Mouse (Mus musculus) embryonic facial prominence, embryonic 11.5 days (tissue): Measurements from ENCODE around the gene Upk3b. TPM values are rescaled to one million over a fixed set of nuclear protein-coding genes. Genes with fewer than 3 reads are reported as not detected.

Experiments used
- ATAC-seq: fragments of 200-750 bp; cut with Nextera tagmentation; replicated peaks from 2 replicates; pipeline ENCODE4 v1.8.0; 2017; ENCODE audit warnings: low read depth; ENCODE audit not compliant: insufficient number of reproducible peaks, low FRiP score, low TSS enrichment
- DNase-seq: peaks from one replicate; pipeline ENCODE4 v3.0.0-alpha.2; 2015; ENCODE audit warnings: low spot score
- H3K27ac ChIP-seq: fragments of 300-500 bp; sonication (generic); replicated peaks from 2 replicates; pipeline ENCODE4 v1.5.1; 2014; ENCODE audit warnings: mild to moderate bottlenecking, low read depth, low read length, control low read depth
- H3K27me3 ChIP-seq: fragments of 300-500 bp; sonication (generic); 2 replicates; pipeline ENCODE4 v1.6.1; 2014; ENCODE audit warnings: mild to moderate bottlenecking, low read length, moderate library complexity, mixed read lengths; ENCODE audit not compliant: control insufficient read depth, insufficient read depth
- H3K36me3 ChIP-seq: fragments of 300-500 bp; sonication (generic); replicated peaks from 2 replicates; pipeline ENCODE4 v1.6.1; 2014; ENCODE audit warnings: low read depth, mild to moderate bottlenecking, low read length, moderate library complexity, mixed read lengths; ENCODE audit not compliant: control insufficient read depth, insufficient read depth
- H3K4me1 ChIP-seq: fragments of 300-500 bp; sonication (generic); 2 replicates; pipeline ENCODE4 v1.6.1; 2014; ENCODE audit warnings: low read length, mixed read lengths; ENCODE audit not compliant: control insufficient read depth, insufficient read depth
- H3K4me2 ChIP-seq: fragments of 300-500 bp; sonication (generic); 2 replicates; pipeline ENCODE4 v1.6.1; 2014; ENCODE audit warnings: low read depth, mild to moderate bottlenecking, control low read depth, low read length, moderate library complexity
- H3K4me3 ChIP-seq: fragments of 300-500 bp; sonication (generic); 2 replicates; pipeline ENCODE4 v1.5.1; 2014; ENCODE audit warnings: low read depth, low read length, control low read depth
- H3K9ac ChIP-seq: fragments of 300-500 bp; sonication (generic); replicated peaks from 2 replicates; pipeline ENCODE4 v1.6.1; 2014; ENCODE audit warnings: mild to moderate bottlenecking, control low read depth, low read length
- H3K9me3 ChIP-seq: fragments of 300-500 bp; sonication (generic); replicated peaks from 2 replicates; pipeline ENCODE4 v1.6.1; 2016; ENCODE audit warnings: mild to moderate bottlenecking, low read length, inconsistent platforms, mixed read lengths; ENCODE audit not compliant: control insufficient read depth
- WGBS: fragments of 180-500 bp; shearing (Covaris S2); extraction: QIAGEN DNeasy Blood & Tissue Kit; methylation state at CpG from one replicate; pipeline ENCODE4 v1.1.7; 2014; 5-methylcytosine and 5-hydroxymethylcytosine counted together
- polyA plus RNA-seq: library from polyadenylated mRNA; unstranded; fragments of >200 nt; fragmentation: Nextera tagmentation; extraction: Ambion mirVana; gene quantifications from 2 replicates; pipeline ENCODE4 v1.2.1, GENCODE M21; 2014

Gene Upk3b
- 0.65 and 0.85 TPM in 2 replicates for polyA plus RNA-seq

DNA sequence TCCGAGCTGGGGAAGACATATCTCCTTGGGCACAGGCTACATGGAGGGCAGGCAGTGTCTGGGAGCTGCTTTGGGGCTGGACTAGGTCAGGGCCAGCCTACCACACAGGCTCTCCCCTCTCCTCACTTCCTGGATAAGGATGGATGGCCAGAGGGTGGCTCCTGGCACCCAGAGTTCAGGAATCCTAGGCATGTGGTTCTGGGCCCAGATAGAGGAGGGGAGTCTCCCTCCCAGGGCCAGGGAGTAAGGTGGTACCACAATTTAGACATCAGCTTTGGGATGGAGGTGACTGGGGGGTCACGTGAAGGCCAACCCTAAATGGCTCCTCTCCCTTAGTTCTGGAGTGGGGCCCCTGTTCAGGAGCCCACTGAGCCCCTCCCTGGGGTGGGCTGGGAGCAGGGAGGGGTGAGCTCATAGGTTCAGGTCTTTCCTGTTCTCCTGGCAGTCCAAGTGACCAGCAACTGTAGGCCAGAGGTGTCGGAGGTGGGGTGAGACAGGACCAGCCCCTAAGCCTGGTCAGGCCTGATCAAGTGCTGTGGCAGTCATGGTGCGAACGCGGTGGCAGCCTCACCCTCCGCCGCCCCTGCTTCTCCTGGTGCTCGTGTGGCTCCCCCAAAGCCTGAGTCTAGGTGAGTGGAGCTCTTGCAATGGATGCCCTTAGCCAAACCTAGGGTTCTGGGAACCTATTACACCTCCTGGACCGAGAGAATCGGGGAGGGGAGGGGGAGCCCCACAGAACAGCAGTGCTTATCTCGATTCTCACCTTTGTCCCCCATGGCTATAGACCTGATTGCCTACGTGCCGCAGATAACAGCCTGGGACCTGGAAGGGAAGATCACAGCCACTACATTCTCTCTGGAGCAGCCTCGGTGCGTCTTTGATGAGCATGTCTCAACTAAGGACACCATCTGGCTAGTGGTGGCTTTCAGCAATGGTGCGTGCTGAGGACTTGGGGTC lies at the start of gene Upk3b:
Gene Upk3b, plus strand, starts transcription at position 239 of the 957 bp plus-strand sequence.
- WGBS, result 79% methylated on average over 17 of the region's 17 CpGs
- H3K4me1 ChIP-seq, result no peaks in the 10 kb centered on the region
- H3K4me3 ChIP-seq, result no peak within 1 kb of the TSS

DNA sequence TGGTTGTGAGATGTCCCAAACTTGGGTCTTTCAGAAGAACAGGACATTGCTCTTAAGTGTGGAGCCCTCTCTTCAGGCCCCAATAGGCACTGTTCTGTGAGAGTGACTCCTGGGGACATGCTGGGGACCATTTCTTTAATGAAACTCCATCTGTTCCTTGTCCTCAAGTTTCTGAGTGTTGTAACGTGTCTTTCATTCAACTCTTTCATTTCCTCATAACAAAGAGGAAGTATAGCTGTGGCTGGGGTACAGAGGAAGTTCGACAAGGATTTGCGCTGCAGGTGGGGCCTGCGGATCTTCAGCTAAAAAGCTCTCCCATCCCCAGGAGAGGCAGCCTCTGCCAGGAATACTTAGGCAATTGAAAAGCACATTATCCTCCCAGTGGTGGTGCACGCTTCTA lies 47.7 kb upstream of the Upk3b start:
- Histone ChIP-seq H3K9me3 (no peaks in the 10 kb centered on the region), H3K4me1 (no peaks in the 10 kb centered on the region), H3K36me3 (no peaks in the 10 kb centered on the region), H3K27me3 (no peaks in the 10 kb centered on the region), H3K4me2 (no peak overlapping the region), H3K27ac (no peak overlapping the region), H3K9ac (no peak overlapping the region), H3K4me3 (no peak overlapping the region)
- DNase-seq (no peak), ATAC-seq (no peak)
- WGBS, result 69% methylated on average over 5 of the region's 5 CpGs

More for the DNA sequence above, at the start of gene Upk3b:
- no peak for ATAC-seq
- Histone ChIP-seq H3K9ac (no peak within 1 kb of the TSS), H3K27me3 (no peaks in the 10 kb centered on the region), H3K4me2 (no peak within 1 kb of the TSS), H3K27ac (no peak within 1 kb of the TSS), H3K9me3 (no peaks in the 10 kb centered on the region), H3K36me3 (no peaks in the 10 kb centered on the region)
- no peak for DNase-seq

DNA sequence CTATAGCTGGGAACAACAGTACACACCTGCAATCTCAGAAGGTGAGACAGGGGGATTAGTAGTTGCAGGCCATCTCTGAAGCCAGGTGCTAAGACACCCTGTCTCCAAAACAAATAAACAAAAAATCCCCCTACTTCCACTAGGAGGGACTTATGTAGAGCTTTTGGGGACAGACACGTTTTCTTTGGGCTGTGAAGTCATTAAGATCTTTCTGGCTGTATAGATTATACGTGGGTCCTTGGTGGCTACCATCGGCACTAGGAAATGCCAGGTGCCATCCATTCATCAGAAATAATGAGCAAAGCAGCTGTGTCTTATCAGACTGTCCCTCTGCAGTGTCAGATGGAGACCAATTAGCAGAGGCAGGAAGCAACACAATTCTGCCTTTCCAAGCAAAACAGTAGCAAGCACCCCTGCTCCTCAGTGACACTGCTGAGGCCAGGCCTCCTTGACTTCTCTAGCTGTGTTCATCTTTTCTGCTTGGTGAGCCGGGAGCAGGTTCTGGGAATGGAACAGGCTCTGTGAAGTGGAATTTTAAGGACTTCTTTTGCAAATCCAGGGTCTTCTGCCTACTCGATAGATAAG lies 44.8 kb upstream of the Upk3b start:
- DNase-seq, result no peak
- Histone ChIP-seq H3K9me3 (no peaks in the 10 kb centered on the region), H3K36me3 (no peaks in the 10 kb centered on the region), H3K27ac (no peak overlapping the region), H3K9ac (no peak overlapping the region), H3K27me3 (no peaks in the 10 kb centered on the region), H3K4me1 (no peaks in the 10 kb centered on the region), H3K4me3 (no peak overlapping the region), H3K4me2 (no peak overlapping the region)
- 56% methylated on average over 5 of the region's 5 CpGs for WGBS
- no peak for ATAC-seq

DNA sequence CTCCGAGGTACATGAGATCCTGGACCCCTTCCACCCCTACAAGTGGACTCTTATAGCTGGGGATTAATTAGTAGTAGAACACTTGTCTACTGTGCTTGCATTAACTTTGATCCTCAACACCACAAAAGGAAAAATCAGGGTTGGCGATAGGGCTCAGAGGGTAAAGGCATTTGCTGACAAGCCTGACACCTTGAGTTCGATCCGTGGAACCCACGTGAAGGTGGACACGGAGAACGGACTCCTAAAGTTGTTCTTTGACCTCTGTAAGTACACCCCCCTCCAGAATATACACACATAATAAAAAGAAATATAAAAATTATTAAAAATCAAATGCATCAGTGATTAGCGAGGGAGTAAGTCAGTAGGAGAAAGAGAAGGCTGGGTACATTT lies 44.0 kb upstream of the Upk3b start:
- ATAC-seq, result 0 out of 2 replicates have a peak, but pooled peaks have one; percentile 2
- H3K4me3 ChIP-seq, result peak overlapping the region; percentile 74; the same call in 1 of the 2 replicates
- DNase-seq, result no peak
- H3K27me3 ChIP-seq, result no peaks in the 10 kb centered on the region
- no peak overlapping the region for H3K27ac ChIP-seq
- H3K36me3 ChIP-seq, result peaks cover 2% of the 10 kb centered on the region; the same call in 1 of the 2 replicates
- no peak overlapping the region for H3K4me2 ChIP-seq
- H3K9ac ChIP-seq, result no peak overlapping the region
- WGBS, result 68% methylated on average over 8 of the region's 8 CpGs
- H3K9me3 ChIP-seq, result no peaks in the 10 kb centered on the region
- H3K4me1 ChIP-seq, result no peaks in the 10 kb centered on the region

DNA sequence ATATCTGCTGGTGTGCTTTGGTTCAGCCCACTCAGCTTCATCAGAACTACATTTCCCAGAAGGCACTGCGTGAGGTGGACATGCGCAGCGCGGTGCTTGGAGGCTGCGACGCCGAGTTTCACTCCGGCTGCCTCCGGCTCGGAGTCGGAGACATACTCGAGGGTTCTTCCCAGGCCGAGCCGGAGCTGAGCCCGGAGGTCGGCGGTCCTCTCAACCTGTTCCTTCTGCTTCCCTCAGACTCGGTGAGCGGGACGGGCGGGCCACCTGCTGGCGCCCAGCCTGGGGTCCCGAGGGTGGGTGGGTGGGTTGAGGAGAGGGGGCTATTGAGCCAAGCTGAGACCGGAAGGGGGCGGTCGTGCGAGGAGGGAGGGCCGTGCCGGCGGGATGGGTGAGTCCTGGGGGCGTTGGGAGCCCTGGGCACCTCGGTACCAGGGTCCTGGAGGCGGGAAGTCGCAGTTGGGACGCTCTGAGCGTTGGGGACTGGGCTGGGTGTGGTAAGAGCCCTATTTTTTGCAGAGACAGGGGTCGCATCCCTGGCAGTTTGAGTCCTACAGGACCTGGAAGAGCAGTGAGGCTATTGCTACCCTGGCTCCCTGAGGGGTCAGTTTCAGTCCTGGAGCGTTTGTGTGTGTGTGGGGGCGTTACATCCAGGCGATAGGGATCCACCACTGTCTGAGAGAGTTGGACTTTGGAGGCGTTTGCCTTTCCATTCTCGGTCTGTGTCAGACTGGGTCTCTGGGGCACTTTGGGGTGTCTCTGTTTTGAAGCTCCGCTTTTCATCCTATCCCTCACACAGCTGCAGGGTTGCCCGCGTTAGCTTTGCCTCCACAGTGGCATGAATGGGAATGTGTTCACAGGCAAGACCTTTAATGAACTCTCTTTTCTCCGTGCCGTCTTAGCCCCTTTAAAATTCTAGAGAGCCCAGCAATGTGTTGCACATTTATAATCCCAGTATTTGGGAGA lies 43.3 kb upstream of the Upk3b start, which contains the start of gene Dtx2:
Gene Dtx2, plus strand, starts transcription at position 76 of the 963 bp plus-strand sequence.
- 1% methylated on average over 47 of the region's 47 CpGs for WGBS
- peaks cover 2% of the 10 kb centered on the region; the same call in 1 of the 2 replicates for H3K36me3 ChIP-seq
- peak within 1 kb of the TSS; percentile 74 for H3K4me3 ChIP-seq
- H3K4me2 ChIP-seq, result peak within 1 kb of the TSS; percentile 65
- H3K4me1 ChIP-seq, result no peaks in the 10 kb centered on the region
- peak within 1 kb of the TSS; percentile 82 for H3K9ac ChIP-seq
- ATAC-seq, result peak; percentile 91
- H3K9me3 ChIP-seq, result no peaks in the 10 kb centered on the region
- H3K27me3 ChIP-seq, result no peaks in the 10 kb centered on the region
- DNase-seq, result peak; percentile 96
- H3K27ac ChIP-seq, result peak within 1 kb of the TSS; percentile 60; the same call in 1 of the 2 replicates

DNA sequence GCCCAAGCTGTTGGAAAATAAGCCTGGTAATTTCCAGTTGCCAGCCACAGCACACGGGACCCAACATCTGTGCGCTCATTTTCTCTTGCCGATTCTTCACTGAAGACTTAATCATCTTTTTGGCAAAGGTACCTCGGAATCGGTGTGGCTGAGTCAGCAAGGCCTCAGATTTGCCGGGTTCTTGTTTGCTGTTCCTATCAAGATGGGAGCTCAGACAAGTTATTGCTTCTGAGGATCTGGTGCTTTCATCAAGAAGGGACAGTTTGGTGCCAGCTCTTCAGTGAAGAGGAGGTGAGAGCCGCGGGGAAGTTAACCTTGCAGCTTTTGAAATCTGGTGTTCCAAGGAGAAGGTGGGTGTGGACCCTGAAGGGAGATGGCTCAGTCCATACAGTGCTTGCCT lies 42.1 kb upstream of the Upk3b start:
- Histone ChIP-seq H3K9me3 (no peaks in the 10 kb centered on the region), H3K4me1 (no peaks in the 10 kb centered on the region), H3K9ac (no peak overlapping the region), H3K4me3 (no peak overlapping the region), H3K27ac (no peak overlapping the region), H3K36me3 (peaks cover 2% of the 10 kb centered on the region; the same call in 1 of the 2 replicates), H3K4me2 (no peak overlapping the region; the same call in 1 of the 2 replicates), H3K27me3 (no peaks in the 10 kb centered on the region)
- ATAC-seq (no peak), DNase-seq (no peak)
- WGBS, result 94% methylated on average over 8 of the region's 8 CpGs

DNA sequence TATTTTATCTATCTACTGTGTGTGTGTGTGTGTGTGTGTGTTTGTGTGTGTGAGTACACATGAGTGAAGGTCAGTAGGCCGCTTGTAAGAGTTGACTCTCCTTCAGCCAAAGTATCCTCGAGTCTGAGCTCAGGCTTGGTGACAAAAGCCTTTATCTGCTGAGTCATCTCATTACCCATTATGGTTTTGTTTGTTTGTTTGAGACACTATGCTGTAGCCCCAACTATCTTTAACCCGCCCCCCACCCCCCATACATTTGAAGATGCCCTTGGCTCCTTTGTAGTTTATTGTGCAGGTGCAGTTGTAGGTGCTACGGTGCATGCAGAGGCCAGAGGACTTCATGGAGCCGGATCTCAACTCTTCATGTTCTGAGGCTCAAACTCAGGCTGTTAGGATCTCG lies 37.1 kb upstream of the Upk3b start:
- no peak overlapping the region for H3K4me3 ChIP-seq
- no peak for DNase-seq
- H3K9me3 ChIP-seq, result no peaks in the 10 kb centered on the region
- no peak overlapping the region for H3K27ac ChIP-seq
- no peak for ATAC-seq
- H3K36me3 ChIP-seq, result peaks cover 2% of the 10 kb centered on the region; the same call in 1 of the 2 replicates
- H3K4me1 ChIP-seq, result no peaks in the 10 kb centered on the region
- no peak overlapping the region for H3K9ac ChIP-seq
- H3K4me2 ChIP-seq, result no peak overlapping the region
- H3K27me3 ChIP-seq, result no peaks in the 10 kb centered on the region
- WGBS, result 90% methylated on average over 6 of the region's 6 CpGs
